Mouse (Mus musculus) G1E-ER4 (cell line): Measurements from ENCODE around the gene Nek8. TPM values are rescaled to one million over a fixed set of nuclear protein-coding genes. Genes with fewer than 3 reads are reported as not detected.

Source experiments
- GATA1 ChIP-seq: IDR thresholded peaks from one replicate; pipeline ENCODE4 v1.8.0; 2012; ENCODE audit warnings: low read length, inconsistent platforms
- polyA plus RNA-seq: library from polyadenylated mRNA; stranded (reverse); fragments of >175 nt; gene quantifications from 2 replicates; pipeline ENCODE4 v1.2.3, GENCODE M21; 2012

Gene Nek8
- polyA plus RNA-seq, 1 experiment, result 6.0 TPM

GRCm38 (mm10) chr11:78175771-78176401 lies 589 bp downstream of the Nek8 start:
- peak; percentile 11 for TF ChIP-seq GATA1

- TF ChIP-seq GATA1, result no peak
Measured at GRCm38 (mm10) chr11:78174506-78174905, 2.0 kb downstream of the Nek8 start.

DNA sequence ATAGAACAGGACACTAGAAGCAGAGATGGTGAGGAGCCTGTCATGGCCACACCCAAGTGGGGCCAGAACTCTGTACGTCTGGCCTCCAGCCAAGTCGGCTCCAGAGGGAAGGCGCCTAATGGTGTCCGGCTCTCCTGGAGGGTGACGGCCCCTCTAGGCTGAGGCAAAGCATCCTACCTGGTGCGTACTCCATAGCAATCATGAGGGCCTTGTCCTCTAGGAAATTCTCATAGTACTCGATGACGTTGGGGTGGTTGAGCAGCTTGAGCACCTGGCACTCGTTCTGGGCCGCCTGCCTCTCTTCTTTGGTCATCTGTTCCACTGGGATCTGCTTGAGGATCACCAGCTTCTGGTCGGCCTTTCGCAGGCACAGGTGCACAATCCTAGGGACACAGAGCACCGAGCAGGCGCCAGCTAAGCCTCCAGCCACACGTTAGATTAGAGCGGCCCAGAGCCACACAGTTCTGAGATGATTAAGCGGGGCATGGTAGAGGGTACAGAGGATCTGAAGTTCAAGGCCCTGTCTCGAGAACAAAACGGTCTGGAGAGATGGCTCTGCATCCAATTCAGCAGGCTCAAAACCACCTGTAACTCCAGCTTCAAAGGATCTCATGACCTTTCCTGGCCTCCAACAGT lies 3.6 kb downstream of the Nek8 start:
- no peak for TF ChIP-seq GATA1

GRCm38 (mm10) chr11:78172034-78172747 lies 4.3 kb downstream of the Nek8 start:
- no peak for TF ChIP-seq GATA1

DNA sequence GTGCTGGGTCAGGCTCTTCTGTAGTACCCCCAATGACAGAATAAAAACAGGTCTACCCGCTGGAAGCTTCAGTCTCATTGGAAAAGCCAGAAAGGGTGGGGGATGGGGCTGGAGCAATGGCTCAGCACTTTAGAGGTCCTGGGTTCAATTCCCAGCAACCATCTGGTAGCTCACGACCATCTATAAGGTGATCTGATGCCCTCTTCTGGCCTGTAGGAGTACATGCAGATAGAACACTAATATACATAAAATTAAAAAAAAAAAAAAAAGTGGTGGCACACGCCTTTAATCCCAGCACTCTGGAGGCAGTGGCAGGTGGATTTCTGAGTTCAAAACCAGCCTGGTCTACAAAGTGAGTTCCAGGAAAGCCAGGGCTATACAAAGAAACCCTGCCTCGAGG lies 5.1 kb downstream of the Nek8 start:
- no peak for TF ChIP-seq GATA1

DNA sequence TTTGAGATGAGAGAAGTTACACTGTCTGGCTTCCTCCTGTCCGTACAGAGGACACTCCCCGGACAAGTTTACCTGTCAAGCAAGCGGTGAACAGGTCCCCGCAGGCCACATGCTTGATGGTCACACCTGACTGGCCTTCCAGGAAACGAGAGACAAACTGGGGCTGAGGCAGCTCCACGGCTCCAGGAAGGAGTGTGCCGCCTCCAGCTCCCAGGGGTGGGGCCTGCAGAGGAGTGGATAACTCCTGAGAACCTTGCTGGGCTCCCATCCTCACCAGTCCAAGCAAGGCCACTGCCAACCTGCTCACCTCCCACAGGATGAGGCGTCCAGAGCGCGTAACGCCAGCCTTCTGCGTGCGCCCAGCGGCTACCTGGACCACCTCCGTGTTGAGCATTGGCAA lies 6.2 kb downstream of the Nek8 start:
- TF ChIP-seq GATA1, result no peak

GRCm38 (mm10) chr11:78168541-78169468 lies 7.7 kb downstream of the Nek8 start:
- peak; percentile 47 for TF ChIP-seq GATA1

DNA sequence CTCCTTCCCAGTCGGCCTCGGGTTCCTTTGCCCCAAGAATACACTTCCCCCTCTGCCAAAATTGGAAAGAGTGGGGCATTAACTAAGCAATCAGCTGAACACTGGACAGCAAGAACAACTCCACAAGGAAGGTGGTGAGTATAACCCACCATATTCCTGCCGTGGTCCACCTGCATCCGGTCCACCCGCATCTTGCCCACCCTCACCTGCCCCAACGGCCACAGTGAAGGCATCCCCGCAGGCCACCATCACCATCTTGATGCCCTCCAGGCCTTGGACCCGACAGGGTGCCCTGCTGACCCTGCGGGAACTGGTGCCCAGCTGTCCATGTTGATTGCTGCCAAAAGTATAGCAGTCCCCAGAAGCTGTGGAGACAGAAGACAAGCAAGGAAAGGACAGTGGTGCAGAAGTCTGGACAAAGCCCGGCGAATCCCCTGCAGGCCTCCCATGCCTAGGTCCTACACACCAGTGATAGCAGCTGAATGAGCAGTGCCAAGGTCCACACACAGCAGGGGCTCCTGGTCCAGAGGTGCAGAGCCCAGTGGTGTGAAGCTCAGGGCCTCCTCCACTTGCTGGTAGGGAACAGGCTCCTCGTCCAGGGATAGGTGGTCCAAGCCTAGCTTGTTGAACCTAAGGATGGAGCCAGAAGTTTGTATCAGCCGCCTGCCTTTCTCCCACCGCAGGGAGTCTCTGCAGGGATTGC lies 9.1 kb downstream of the Nek8 start:
- no peak for TF ChIP-seq GATA1

DNA sequence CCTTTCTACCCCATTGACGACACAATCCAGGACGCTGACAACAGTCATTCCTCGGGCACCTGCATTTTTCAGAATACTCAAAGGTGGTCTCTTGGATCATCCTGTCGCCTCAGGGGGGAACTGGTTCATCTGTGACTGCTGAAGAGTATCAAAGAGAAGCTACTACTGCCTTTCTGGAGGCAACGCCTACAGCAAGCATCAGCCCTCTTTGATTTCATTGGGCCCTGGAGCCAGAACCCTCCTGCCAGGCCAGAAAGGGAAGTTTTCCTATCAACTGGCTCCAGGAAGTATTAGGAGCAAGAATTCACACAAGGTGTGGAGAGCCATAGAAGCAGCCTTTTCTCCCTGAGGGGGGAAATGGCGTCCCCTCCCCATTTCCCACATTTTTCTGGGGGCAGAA lies 9.8 kb downstream of the Nek8 start:
- TF ChIP-seq GATA1, result no peak

GRCm38 (mm10) chr11:78166161-78166560 lies 10.3 kb downstream of the Nek8 start:
- no peak for TF ChIP-seq GATA1

DNA sequence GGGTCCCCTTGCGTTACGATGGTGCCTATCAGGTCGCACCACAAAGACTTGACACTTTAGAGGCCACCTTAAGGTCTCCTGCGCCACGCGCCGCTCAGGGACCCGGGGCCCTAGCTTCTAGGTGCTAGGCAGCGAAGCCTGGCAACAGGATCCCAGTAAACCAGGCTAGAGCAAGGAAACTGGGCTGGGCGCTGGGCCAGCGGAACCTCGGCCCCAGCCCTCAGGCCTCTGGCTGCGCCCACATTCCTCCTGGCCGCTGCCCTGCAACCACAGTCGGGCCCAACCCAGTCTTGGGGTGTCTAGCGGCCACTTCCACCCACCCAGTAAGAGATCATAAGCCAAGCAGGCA lies 10.7 kb downstream of the Nek8 start:
- TF ChIP-seq GATA1, result no peak

DNA sequence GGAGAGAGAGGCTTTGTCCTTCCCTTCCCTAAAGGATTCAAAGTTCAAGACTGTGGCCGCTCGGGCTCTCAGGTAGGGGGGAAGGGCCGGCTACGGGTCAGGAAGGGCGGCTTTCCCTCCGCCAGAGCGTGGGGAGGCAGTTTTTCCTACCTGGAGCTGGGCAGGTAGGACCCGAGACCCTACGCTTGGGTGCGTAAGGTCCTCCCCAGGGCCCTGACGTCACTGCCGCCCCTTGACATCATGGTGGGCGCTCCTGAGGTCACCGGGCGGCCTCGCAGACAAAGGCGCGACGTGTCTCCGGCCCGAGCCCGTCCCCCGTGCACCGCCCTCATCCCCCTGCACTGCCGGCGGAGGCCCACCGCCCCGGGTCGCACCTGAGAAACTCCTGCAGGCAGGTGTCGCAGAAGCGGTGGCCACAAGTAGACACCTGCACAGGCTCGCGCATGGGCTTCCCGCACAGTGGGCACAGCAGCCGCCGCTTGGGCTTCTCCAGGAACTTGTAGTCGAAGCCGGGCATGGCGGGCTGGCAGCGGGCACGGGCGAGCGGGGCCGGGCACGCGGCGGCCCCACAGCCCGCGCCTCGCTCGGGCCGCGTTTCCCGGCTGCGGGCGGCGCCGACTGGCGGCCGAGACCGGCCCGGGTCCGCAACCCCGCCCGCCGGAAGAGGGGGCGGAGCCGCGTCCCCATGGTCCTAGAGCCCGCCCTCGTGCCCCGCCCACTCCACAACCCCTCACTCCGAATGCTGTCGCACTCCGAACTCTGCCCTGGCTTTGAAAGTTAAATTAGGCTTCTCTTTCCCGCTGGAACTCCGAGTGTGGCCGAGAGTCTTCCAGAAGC lies 11.3 kb downstream of the Nek8 start, which contains the start of gene Traf4:
Traf4 (minus strand) TSS at position 666 of the 837 bp plus-strand sequence.
- TF ChIP-seq GATA1, result no peak

- TF ChIP-seq GATA1, result no peak
Measured at GRCm38 (mm10) chr11:78164604-78164923, 11.9 kb downstream of the Nek8 start.
